Comparison of ENCODE assay signal across 26 mouse cellular contexts in genomic region chr2:155987131-155987530, GRCm38 (mm10). TPM values are rescaled to one million over a fixed set of nuclear protein-coding genes. Genes with fewer than 3 reads are reported as not detected.
DNase-seq lines count a peak whose midpoint lies in the region; ATAC-seq lines count a peak whose summit lies in the region.
"Had no signal": no experiment of that assay in that cellular context is flagged by ENCODE, and none has a peak within 500 bp of the region (broad histone marks: within the 10 kb centered on the region; RNA-seq: fewer than 3 reads in every experiment).

No protein-coding gene starts in this region.

- peak overlapping the region; percentile 74 for H3K4me2 ChIP-seq in liver, embryonic 13.5 days
- no peak overlapping the region; the same call in 1 of the 2 replicates for H3K4me2 ChIP-seq in liver, embryonic 16.5 days (ENCODE audit: low read depth, low read length)
- H3K4me2 ChIP-seq in intestine, embryonic 15.5 days (replicated peaks) = no peak overlapping the region
- H3K4me2 ChIP-seq in neural tube, embryonic 15.5 days = no peak overlapping the region
- H3K4me2 ChIP-seq: embryonic facial prominence, embryonic 13.5 days; forebrain, embryonic 15.5 days; heart, embryonic 11.5 days; heart, embryonic 15.5 days; hindbrain, embryonic 12.5 days had no signal

- no peak overlapping the region for H3K27ac ChIP-seq in heart, embryonic 10.5 days
- H3K27ac ChIP-seq in liver, embryonic 13.5 days = peak overlapping the region; percentile 94
- peak overlapping the region; percentile 16; the same call in 1 of the 2 replicates for H3K27ac ChIP-seq in liver, embryonic 16.5 days (ENCODE audit: low read length)
- H3K27ac ChIP-seq in intestine, embryonic 15.5 days = no peak overlapping the region
- no peak overlapping the region for H3K27ac ChIP-seq in neural tube, embryonic 15.5 days (replicated peaks)
- H3K27ac ChIP-seq: embryonic facial prominence, embryonic 13.5 days; forebrain, embryonic 15.5 days; heart, embryonic 15.5 days; hindbrain, embryonic 12.5 days had no signal

- H3K4me3 ChIP-seq in heart, embryonic 10.5 days = no peak overlapping the region
- H3K4me3 ChIP-seq in liver, embryonic 13.5 days (replicated peaks) = no peak overlapping the region
- H3K4me3 ChIP-seq in liver, embryonic 16.5 days (ENCODE audit: low read depth, low read length) = no peak overlapping the region
- H3K4me3 ChIP-seq in intestine, embryonic 15.5 days (replicated peaks) = no peak overlapping the region
- H3K4me3 ChIP-seq in neural tube, embryonic 15.5 days (replicated peaks) = no peak overlapping the region
- H3K4me3 ChIP-seq: embryonic facial prominence, embryonic 13.5 days; forebrain, embryonic 15.5 days; heart, embryonic 15.5 days; hindbrain, embryonic 12.5 days had no signal

- no peaks in the 10 kb centered on the region for H3K27me3 ChIP-seq in heart, embryonic 10.5 days (ENCODE audit: insufficient read depth, poor library complexity, severe bottlenecking)
- H3K27me3 ChIP-seq in liver, embryonic 13.5 days = no peaks in the 10 kb centered on the region
- H3K27me3 ChIP-seq in liver, embryonic 16.5 days (ENCODE audit: control insufficient read depth, insufficient read depth, low read depth, low read length) = no peaks in the 10 kb centered on the region
- no peaks in the 10 kb centered on the region for H3K27me3 ChIP-seq in intestine, embryonic 15.5 days (replicated peaks)
- H3K27me3 ChIP-seq in neural tube, embryonic 15.5 days (replicated peaks) = no peaks in the 10 kb centered on the region
- H3K27me3 ChIP-seq: embryonic facial prominence, embryonic 13.5 days; forebrain, embryonic 15.5 days; heart, embryonic 15.5 days; hindbrain, embryonic 12.5 days had no signal

- H3K4me1 ChIP-seq in heart, embryonic 10.5 days = peaks cover 26% of the 10 kb centered on the region
- H3K4me1 ChIP-seq in liver, embryonic 13.5 days (replicated peaks) = peaks cover 66% of the 10 kb centered on the region
- peaks cover 40% of the 10 kb centered on the region for H3K4me1 ChIP-seq in liver, embryonic 16.5 days (ENCODE audit: control insufficient read depth, low read depth, low read length)
- H3K4me1 ChIP-seq in intestine, embryonic 15.5 days (replicated peaks) = no peaks in the 10 kb centered on the region
- no peaks in the 10 kb centered on the region for H3K4me1 ChIP-seq in neural tube, embryonic 15.5 days
- H3K4me1 ChIP-seq: embryonic facial prominence, embryonic 13.5 days; forebrain, embryonic 15.5 days; hindbrain, embryonic 12.5 days had no signal

- peaks cover 96% of the 10 kb centered on the region for H3K36me3 ChIP-seq in heart, embryonic 10.5 days
- H3K36me3 ChIP-seq in liver, embryonic 13.5 days = peaks cover 92% of the 10 kb centered on the region
- H3K36me3 ChIP-seq in liver, embryonic 16.5 days (ENCODE audit: control insufficient read depth, insufficient read depth) = peaks cover 31% of the 10 kb centered on the region
- H3K36me3 ChIP-seq in intestine, embryonic 15.5 days = peaks cover 48% of the 10 kb centered on the region
- peaks cover 94% of the 10 kb centered on the region for H3K36me3 ChIP-seq in neural tube, embryonic 15.5 days

- H3K9me3 ChIP-seq in heart, embryonic 10.5 days = no peaks in the 10 kb centered on the region
- H3K9me3 ChIP-seq in liver, embryonic 13.5 days (replicated peaks) = no peaks in the 10 kb centered on the region
- H3K9me3 ChIP-seq in liver, embryonic 16.5 days (replicated peaks; ENCODE audit: control insufficient read depth, low read length) = no peaks in the 10 kb centered on the region
- H3K9me3 ChIP-seq in intestine, embryonic 15.5 days = no peaks in the 10 kb centered on the region
- no peaks in the 10 kb centered on the region for H3K9me3 ChIP-seq in neural tube, embryonic 15.5 days (replicated peaks)
- H3K9me3 ChIP-seq: embryonic facial prominence, embryonic 13.5 days; forebrain, embryonic 15.5 days; heart, embryonic 15.5 days; hindbrain, embryonic 12.5 days had no signal

- peak; percentile 65 for DNase-seq in heart, embryonic 10.5 days (ENCODE audit: low spot score)
- DNase-seq in heart, postnatal 4 days = no peak
- DNase-seq in liver, embryonic 13.5 days = no peak
- DNase-seq in thymus, postnatal 14 days = peak; percentile 65
- DNase-seq in layer of hippocampus, postnatal 25 days (ENCODE audit: extremely low spot score in 1 of 2, low spot score in 1 of 2) = no peak
- DNase-seq: adrenal gland, adult 2 months; adrenal gland, postnatal 25 days; cerebellum, adult 18-20 months; cerebellum, adult 9-11 months; cerebellum, postnatal 36 days; gastrocnemius, postnatal 10 days; heart, adult 18-20 months had no signal

- H3K9ac ChIP-seq in liver, embryonic 13.5 days = peak overlapping the region; percentile 9; the same call in 1 of the 2 replicates
- no peak overlapping the region; the same call in 1 of the 2 replicates for H3K9ac ChIP-seq in liver, embryonic 16.5 days (ENCODE audit: low read depth, low read length)
- no peak overlapping the region for H3K9ac ChIP-seq in intestine, embryonic 15.5 days
- H3K9ac ChIP-seq in neural tube, embryonic 15.5 days (replicated peaks) = no peak overlapping the region
- H3K9ac ChIP-seq: embryonic facial prominence, embryonic 13.5 days; forebrain, embryonic 15.5 days; heart, embryonic 15.5 days; hindbrain, embryonic 12.5 days had no signal

- ATAC-seq in liver, embryonic 13.5 days (ENCODE audit: low read depth) = no peak
- ATAC-seq in liver, embryonic 16.5 days (ENCODE audit: low read depth) = no peak
- ATAC-seq in intestine, embryonic 15.5 days = no peak
- no peak for ATAC-seq in neural tube, embryonic 15.5 days (ENCODE audit: low FRiP score)
- ATAC-seq: forebrain, embryonic 15.5 days; hindbrain, embryonic 16.5 days had no signal

- whole genome bisulfite sequencing in heart, embryonic 10.5 days = 95% methylated on average over 6 of the region's 6 CpGs
- 92% methylated on average over 6 of the region's 6 CpGs for WGBS in liver, embryonic 13.5 days (ENCODE audit: insufficient replicate concordance)
- WGBS in liver, embryonic 16.5 days (ENCODE audit: insufficient replicate concordance) = 83% methylated on average over 6 of the region's 6 CpGs
- WGBS in intestine, embryonic 15.5 days = 93% methylated on average over 6 of the region's 6 CpGs
- WGBS in neural tube, embryonic 15.5 days = 97% methylated on average over 6 of the region's 6 CpGs

RNA-seq across cellular contexts. Expression of gene 6430550D23Rik, which starts 20.6 kb away (rescaled TPM):
- 0.79 and 1.4 TPM in 2 replicates for polyA plus RNA-seq in heart, embryonic 10.5 days (2016; fragmentation: Nextera tagmentation; extraction: Ambion mirVana)
- total RNA-seq in heart, postnatal 4 days (2021) = under 1 TPM; 0.18 to 0.21 TPM
- 1.3 and 1.9 TPM in 2 replicates for polyA plus RNA-seq in liver, embryonic 13.5 days (2015; fragmentation: Nextera tagmentation; extraction: Ambion mirVana)
- 0.54 and 0.98 TPM in 2 replicates for polyA plus RNA-seq in liver, embryonic 16.5 days (2015; fragmentation: Nextera tagmentation; extraction: Ambion mirVana)
- 0.99 and 1.2 TPM in 2 replicates for polyA plus RNA-seq in intestine, embryonic 15.5 days (2015; fragmentation: Nextera tagmentation; extraction: Ambion mirVana)
- 1 to 10 TPM; 1.8 to 2.6 TPM for total RNA-seq in layer of hippocampus, postnatal 25 days (2021)
- polyA plus RNA-seq in neural tube, embryonic 15.5 days (2015; fragmentation: Nextera tagmentation; extraction: Ambion mirVana) = 1.6 and 2.1 TPM in 2 replicates

RNA-seq across cellular contexts. Expression of gene Ergic3, which starts 20.7 kb away (rescaled TPM):
- polyA plus RNA-seq in heart, embryonic 10.5 days (2016; fragmentation: Nextera tagmentation; extraction: Ambion mirVana) = 179 and 186 TPM in 2 replicates
- 10 to 100 TPM; 86.5 to 91.5 TPM for total RNA-seq in heart, postnatal 4 days (2021)
- polyA plus RNA-seq in liver, embryonic 13.5 days (2015; fragmentation: Nextera tagmentation; extraction: Ambion mirVana) = 90.8 and 96.9 TPM in 2 replicates
- polyA plus RNA-seq in liver, embryonic 16.5 days (2015; fragmentation: Nextera tagmentation; extraction: Ambion mirVana) = 93.2 and 93.9 TPM in 2 replicates
- 209 and 252 TPM in 2 replicates for polyA plus RNA-seq in intestine, embryonic 15.5 days (2015; fragmentation: Nextera tagmentation; extraction: Ambion mirVana)
- total RNA-seq in layer of hippocampus, postnatal 25 days (2021) = 100 to 1,000 TPM; 174 to 223 TPM
- polyA plus RNA-seq in neural tube, embryonic 15.5 days (2015; fragmentation: Nextera tagmentation; extraction: Ambion mirVana) = 395 and 438 TPM in 2 replicates

RNA-seq across cellular contexts. Expression of gene Cep250, which starts 30.9 kb away (rescaled TPM):
- polyA plus RNA-seq in heart, embryonic 10.5 days (2016; fragmentation: Nextera tagmentation; extraction: Ambion mirVana) = 15.7 and 17.6 TPM in 2 replicates
- total RNA-seq in heart, postnatal 4 days (2021) = 10 to 100 TPM; 11.9 to 14.4 TPM
- 10.7 and 13.6 TPM in 2 replicates for polyA plus RNA-seq in liver, embryonic 13.5 days (2015; fragmentation: Nextera tagmentation; extraction: Ambion mirVana)
- polyA plus RNA-seq in liver, embryonic 16.5 days (2015; fragmentation: Nextera tagmentation; extraction: Ambion mirVana) = 6.6 and 7.0 TPM in 2 replicates
- 17.0 and 18.1 TPM in 2 replicates for polyA plus RNA-seq in intestine, embryonic 15.5 days (2015; fragmentation: Nextera tagmentation; extraction: Ambion mirVana)
- 10 to 100 TPM; 14.3 to 18.9 TPM for total RNA-seq in layer of hippocampus, postnatal 25 days (2021)
- polyA plus RNA-seq in neural tube, embryonic 15.5 days (2015; fragmentation: Nextera tagmentation; extraction: Ambion mirVana) = 13.4 and 16.7 TPM in 2 replicates

RNA-seq across cellular contexts. Expression of gene Gdf5, which starts 42.0 kb away (rescaled TPM):
- 0.25 and 0.29 TPM in 2 replicates for polyA plus RNA-seq in heart, embryonic 10.5 days (2016; fragmentation: Nextera tagmentation; extraction: Ambion mirVana)
- total RNA-seq in heart, postnatal 4 days (2021) = under 1 TPM in 1 of 2 experiments, not detected in 1; 0.12 TPM
- 0.12 TPM in 1 of 2 replicates, not detected in the other for polyA plus RNA-seq in liver, embryonic 13.5 days (2015; fragmentation: Nextera tagmentation; extraction: Ambion mirVana)
- not detected in 2 replicates for polyA plus RNA-seq in liver, embryonic 16.5 days (2015; fragmentation: Nextera tagmentation; extraction: Ambion mirVana)
- polyA plus RNA-seq in intestine, embryonic 15.5 days (2015; fragmentation: Nextera tagmentation; extraction: Ambion mirVana) = 1.2 TPM in 2 replicates
- total RNA-seq in layer of hippocampus, postnatal 25 days (2021) = under 1 TPM in 1 of 2 experiments, not detected in 1; 0.10 TPM
- 0.59 and 1.2 TPM in 2 replicates for polyA plus RNA-seq in neural tube, embryonic 15.5 days (2015; fragmentation: Nextera tagmentation; extraction: Ambion mirVana)
- total RNA-seq: heart, postnatal 25 days; MEL had no signal
- polyA plus RNA-seq: C2C12 had no signal

RNA-seq across cellular contexts. Expression of gene Gm15557, which starts 46.6 kb away (rescaled TPM):
- polyA plus RNA-seq in heart, embryonic 10.5 days (2016; fragmentation: Nextera tagmentation; extraction: Ambion mirVana) = not detected in 2 replicates
- not detected for total RNA-seq in heart, postnatal 4 days (2021)
- not detected in 2 replicates for polyA plus RNA-seq in liver, embryonic 13.5 days (2015; fragmentation: Nextera tagmentation; extraction: Ambion mirVana)
- polyA plus RNA-seq in liver, embryonic 16.5 days (2015; fragmentation: Nextera tagmentation; extraction: Ambion mirVana) = not detected in 2 replicates
- not detected in 2 replicates for polyA plus RNA-seq in intestine, embryonic 15.5 days (2015; fragmentation: Nextera tagmentation; extraction: Ambion mirVana)
- not detected for total RNA-seq in layer of hippocampus, postnatal 25 days (2021)
- not detected in 2 replicates for polyA plus RNA-seq in neural tube, embryonic 15.5 days (2015; fragmentation: Nextera tagmentation; extraction: Ambion mirVana)
- total RNA-seq: adrenal gland, adult 2 months; adrenal gland, postnatal 25 days; gastrocnemius, postnatal 10 days; gastrocnemius, postnatal 4 days; heart, adult 18-20 months; heart, postnatal 25 days; MEL had no signal
- polyA plus RNA-seq: adrenal gland, adult 2 months; C2C12; embryonic facial prominence, embryonic 13.5 days; forebrain, embryonic 11.5 days; forebrain, embryonic 15.5 days; heart, embryonic 11.5 days; heart, embryonic 15.5 days; hindbrain, embryonic 12.5 days; hindbrain, embryonic 16.5 days had no signal

Comparison
In these comparisons a context has a peak if more than half of its experiments do, and no peak if none do; other contexts are left out.
1. DNase-seq: peak in heart, embryonic 10.5 days (single experiment) and thymus, postnatal 14 days (single experiment); none in heart, postnatal 4 days (single experiment), liver, embryonic 13.5 days (single experiment) and layer of hippocampus, postnatal 25 days (0 of 2).
2. H3K27ac ChIP-seq: peak in liver, embryonic 13.5 days (single experiment) and liver, embryonic 16.5 days (single experiment); none in heart, embryonic 10.5 days (single experiment), intestine, embryonic 15.5 days (single experiment) and neural tube, embryonic 15.5 days (single experiment).